Mouse (Mus musculus) induced T-regulatory cell, adult 2 months (primary cell): ENCODE data around the gene Zfp280d.
"Not testable (repeated sequence)": the region's sequence is repeated elsewhere in the genome, so short reads cannot be mapped to it uniquely, and the experiment has no call there.

Experiments
- DNase-seq: peaks from one replicate; pipeline ENCODE4 v3.0.0-alpha.2; 2012; ENCODE audit warnings: low read depth

Gene Zfp280d

GRCm38 (mm10) chr9:72374074-72374473, 99.4 kb downstream of the Zfp280d start:
- DNase-seq, result peak; percentile 47

- DNase-seq, result no peak
Observed at GRCm38 (mm10) chr9:72374996-72375395, 100.3 kb downstream of the Zfp280d start.

DNA sequence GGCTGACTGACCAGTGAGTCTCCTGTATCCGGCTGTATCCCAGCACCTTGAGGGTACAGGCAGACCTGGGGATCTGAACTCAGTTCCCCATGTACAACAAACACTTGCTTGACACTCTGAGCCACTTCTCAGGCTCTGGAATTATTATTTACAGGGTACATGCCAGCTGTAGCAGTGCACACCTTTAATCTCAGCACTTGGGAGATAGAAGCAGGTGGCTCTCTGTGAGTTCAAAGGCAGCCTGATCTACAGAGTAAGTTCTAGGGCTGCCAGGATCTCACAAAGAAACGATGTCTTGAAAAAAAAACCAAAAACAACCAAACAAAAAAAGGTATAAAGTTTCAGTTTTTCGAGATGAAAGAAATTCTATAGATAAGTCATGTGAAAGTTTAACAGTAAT, 101.0 kb downstream of the Zfp280d start:
- no peak for DNase-seq

- peak; percentile 33 for DNase-seq
Observed at GRCm38 (mm10) chr9:72385786-72386185, 111.1 kb downstream of the Zfp280d start.

GRCm38 (mm10) chr9:72388934-72389333, 114.3 kb downstream of the Zfp280d start:
- no peak for DNase-seq

GRCm38 (mm10) chr9:72389431-72390002, 114.9 kb downstream of the Zfp280d start:
- DNase-seq, result peak; percentile 51

- DNase-seq, result peak; percentile 49
Observed at GRCm38 (mm10) chr9:72390321-72391077, 115.8 kb downstream of the Zfp280d start.

DNA sequence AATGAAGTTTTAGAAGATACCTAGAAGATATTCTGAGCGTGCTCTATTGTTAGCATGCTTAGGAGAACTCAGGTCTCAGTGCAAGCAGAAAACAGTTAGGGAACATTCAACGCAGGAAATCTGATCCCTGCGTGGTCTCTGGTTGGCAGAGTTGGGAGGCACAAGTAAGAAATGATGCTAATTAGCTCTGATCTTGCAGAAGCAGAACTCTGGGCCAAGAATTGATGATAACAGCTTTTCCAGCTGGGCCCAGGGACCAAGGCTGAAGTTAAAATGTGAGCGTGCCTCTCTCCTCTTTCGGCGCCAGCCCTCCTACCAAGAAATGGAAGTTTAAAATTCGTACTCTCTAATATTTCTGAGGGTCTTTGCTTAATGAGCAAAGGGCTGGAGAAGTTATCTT, 118.0 kb downstream of the Zfp280d start:
- no peak for DNase-seq

- no peak for DNase-seq
Observed at GRCm38 (mm10) chr9:72393238-72393637, 118.6 kb downstream of the Zfp280d start.

GRCm38 (mm10) chr9:72393869-72394341, 119.2 kb downstream of the Zfp280d start:
- no peak for DNase-seq

GRCm38 (mm10) chr9:72400121-72400520, 125.5 kb downstream of the Zfp280d start:
- no peak for DNase-seq

GRCm38 (mm10) chr9:72401769-72402168, 127.1 kb downstream of the Zfp280d start:
- DNase-seq, result not testable (repeated sequence)

GRCm38 (mm10) chr9:72403421-72403820, 128.8 kb downstream of the Zfp280d start:
- DNase-seq, result no peak

GRCm38 (mm10) chr9:72404446-72404845, 129.8 kb downstream of the Zfp280d start:
- no peak for DNase-seq

DNA sequence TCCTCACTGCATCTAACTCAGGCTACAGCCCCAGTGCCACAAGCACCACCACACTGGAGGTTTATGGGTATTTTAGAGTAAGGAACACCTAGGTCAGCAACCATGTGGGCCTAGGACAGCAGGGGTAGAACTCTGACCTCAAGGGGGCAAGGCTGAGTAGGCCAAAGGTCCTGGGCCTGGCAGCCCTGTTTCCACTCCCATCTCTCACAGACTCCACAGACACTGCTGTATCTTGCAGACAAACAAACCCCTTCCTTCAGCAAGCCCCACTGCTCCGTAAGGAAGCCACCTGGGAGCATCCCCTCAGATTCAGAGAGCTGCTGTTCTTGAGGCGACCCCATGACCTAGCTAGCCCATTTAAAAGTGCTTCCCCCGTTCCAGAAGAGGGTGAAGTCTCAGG, 130.3 kb downstream of the Zfp280d start:
- DNase-seq, result no peak

DNA sequence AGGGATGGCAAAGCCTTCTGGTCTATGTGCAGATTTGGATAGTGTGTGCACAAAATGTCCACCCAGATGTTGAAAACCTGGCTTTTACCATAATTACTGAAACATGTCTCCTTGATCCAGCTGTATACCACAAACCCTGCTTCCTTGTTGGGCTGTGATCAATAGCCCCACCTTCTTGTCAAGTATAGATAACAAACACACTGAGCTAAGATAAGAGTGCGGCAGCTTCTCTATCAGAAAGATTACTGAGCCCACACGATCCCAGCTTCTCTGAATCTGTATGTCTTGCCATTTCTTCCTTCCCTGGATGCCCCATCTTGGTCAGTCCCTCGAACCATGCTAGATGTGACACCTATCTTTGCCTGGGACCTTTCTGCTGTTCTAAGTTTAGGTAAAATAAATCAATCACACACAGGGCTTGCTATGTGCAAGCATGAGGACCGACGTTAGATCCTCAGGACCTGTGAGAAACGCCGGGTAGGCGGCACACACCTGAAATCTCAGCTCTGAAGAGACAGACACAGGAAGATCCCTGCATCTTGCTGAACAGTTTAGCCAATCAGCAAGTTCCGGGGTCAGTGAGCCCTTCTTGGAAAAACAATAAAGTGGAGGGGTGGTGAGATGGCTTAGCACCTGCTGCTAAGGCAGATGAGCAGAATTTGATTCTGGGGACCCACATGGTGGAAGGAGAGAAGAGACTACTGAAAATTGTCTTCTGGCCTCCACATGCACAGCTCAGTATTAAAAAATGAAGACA, 131.4 kb downstream of the Zfp280d start:
- no peak for DNase-seq

GRCm38 (mm10) chr9:72408131-72408586, 133.5 kb downstream of the Zfp280d start:
- peak; percentile 89 for DNase-seq

- no peak for DNase-seq
Observed at GRCm38 (mm10) chr9:72409381-72410225, 134.9 kb downstream of the Zfp280d start.

- no peak for DNase-seq
Observed at GRCm38 (mm10) chr9:72411746-72412145, 137.1 kb downstream of the Zfp280d start.
